Mouse (Mus musculus) cerebellum, postnatal 36 days (tissue): Measurements from ENCODE around the gene Nxnl2.

Experiments
- DNase-seq, 2 experiments: peaks; one replicate each; pipeline ENCODE4 v3.0.0; 2021 to 2022; ENCODE audit warnings: mixed read lengths in 2 of 2

The Nxnl2 gene

DNA sequence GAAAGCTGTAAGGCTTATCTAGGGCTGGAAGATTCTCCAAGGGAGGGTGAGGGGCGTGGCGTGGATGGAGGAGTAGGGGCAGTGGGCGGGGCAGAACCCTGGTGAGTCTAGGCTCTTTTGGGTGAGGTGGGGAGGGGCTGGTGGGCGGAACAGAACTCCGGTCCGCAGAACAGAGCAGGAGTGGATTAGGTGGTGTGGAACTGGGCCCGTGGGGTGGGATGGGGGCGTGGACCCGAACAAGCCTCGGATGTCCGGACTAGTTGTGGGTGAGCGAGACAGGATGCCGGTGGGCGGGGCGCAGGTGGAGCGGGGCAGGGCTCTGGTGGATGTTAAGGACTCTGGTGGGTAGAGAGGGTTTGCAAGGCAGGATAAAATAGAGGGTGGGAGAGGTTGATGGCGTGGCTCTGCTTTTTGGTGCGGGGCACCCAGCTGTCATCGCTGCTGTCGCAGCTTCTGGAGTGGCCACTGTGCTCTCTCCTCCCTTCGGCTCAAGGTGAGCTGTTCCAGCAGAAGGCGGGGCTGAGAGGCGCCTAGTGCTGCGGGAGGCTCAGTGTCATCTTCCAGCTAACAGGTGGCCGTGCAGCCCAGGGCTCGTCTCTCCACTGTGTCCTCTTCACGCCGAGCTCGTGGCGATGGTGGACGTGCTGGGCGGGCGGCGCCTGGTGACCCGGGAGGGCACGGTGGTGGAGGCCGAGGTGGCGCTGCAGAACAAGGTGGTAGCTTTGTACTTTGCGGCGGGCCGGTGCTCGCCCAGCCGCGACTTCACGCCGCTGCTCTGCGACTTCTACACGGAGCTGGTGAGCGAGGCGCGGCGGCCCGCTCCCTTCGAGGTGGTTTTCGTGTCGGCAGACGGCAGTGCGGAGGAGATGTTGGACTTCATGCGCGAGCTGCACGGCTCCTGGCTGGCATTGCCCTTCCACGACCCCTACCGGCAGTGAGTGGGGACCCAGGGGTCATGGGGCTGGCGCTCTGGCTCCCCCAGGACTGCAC is at the start of gene Nxnl2:
Gene Nxnl2 (plus strand): TSS at position 332 of the 990 bp plus-strand sequence.
- DNase-seq: peak; percentile 12 to 21

- DNase-seq: no peak
These were observed 48.9 kb upstream of the Nxnl2 start for GRCm38 (mm10) chr13:51121966-51122365.

GRCm38 (mm10) chr13:51122771-51123170 is 48.1 kb upstream of the Nxnl2 start:
- DNase-seq: no peak

DNA sequence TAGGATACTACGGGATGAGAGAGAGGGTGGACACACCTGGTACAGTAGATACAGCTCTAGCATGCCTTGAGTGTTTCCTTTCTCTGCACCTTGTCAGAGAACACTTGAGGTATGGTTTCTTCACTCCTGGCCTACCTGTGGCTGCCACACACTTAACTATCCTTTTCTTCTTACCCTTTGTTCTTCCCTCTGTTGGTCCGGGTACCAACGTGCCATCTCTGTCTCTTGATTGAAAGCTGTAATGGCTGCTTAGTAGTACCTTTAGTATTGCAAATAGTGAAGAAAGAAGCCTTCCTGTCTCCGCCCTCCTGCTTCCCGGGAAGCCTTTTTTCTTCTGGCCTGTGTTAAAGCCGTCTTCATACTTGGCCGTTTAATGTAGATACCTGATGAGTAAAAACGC is 45.5 kb upstream of the Nxnl2 start:
- no peak for DNase-seq

DNA sequence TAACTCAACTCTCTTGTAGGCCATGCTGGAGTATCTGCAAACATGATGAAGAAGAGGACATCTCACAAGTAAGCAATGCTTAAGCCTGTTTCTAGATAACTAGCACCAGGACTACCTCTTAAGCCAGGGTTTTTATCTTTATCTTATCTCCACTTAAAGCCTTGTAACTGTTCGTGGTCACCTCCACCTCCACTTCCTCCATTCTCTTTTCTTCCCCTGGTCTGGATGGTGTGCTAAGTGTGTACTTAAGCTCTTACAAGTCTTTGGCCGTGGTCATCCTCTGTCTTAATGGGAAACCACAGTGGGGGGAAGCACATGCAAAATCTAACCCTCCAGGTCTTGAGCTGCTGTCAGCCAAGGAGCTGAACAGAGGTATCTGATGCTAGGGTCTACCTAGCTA is 42.9 kb upstream of the Nxnl2 start:
- no peak for DNase-seq

DNA sequence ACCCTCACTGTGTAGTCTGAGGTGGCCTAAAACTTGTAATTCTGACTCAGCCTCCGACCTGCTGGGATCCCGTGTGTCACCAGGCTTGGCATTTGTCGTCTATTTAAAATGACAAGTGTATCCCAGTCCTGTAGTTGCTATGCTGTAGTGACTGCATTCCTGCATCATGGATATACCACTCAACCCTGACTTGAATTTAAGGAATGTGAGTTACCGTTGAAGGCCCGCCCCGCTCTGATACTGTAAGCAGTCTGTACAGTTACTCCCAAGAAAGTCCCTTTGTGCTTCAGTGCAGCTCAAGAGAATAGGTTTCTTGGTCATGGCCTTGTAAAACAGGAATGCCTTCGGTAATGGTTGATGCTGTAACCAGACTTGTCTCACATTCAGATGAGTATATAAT is 42.4 kb upstream of the Nxnl2 start:
- no peak for DNase-seq

DNA sequence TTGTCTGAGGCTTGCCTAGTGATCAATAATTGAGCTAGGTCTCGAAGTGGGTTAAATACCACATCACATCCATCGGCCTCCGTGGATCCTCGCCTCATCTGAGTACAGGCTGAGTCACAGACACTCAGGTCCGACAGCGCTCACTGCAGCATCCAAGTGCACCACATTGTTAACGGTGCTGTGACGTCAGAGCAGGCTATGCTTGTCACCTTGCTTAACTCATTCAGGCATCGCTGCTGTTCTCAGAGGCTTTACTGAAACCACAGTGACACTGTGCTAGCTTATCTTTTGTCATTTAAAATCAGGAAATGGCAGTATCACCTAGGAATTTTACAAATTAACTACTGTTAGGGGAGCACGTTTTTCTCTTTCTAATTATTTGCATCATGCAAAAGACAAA is 39.6 kb upstream of the Nxnl2 start:
- no peak for DNase-seq

DNA sequence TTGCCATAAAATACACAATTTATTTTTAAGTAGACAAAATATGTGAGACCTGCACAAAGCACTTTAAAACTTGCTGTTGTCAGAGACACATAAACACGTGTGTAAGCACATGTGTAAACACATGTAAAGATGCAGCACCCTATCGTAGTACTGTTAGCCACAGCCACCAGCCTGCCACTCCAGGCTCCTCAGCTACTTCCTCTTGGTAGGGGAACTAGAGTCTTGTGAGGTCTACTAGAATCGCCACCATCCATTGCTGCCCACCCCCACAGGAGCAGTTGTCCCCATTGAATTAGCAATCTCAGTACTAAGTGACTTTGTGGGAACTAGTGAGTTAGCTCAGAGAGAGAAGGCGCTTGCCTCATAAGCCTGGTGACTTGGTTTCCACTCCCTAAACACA is 34.5 kb upstream of the Nxnl2 start:
- DNase-seq: no peak

DNA sequence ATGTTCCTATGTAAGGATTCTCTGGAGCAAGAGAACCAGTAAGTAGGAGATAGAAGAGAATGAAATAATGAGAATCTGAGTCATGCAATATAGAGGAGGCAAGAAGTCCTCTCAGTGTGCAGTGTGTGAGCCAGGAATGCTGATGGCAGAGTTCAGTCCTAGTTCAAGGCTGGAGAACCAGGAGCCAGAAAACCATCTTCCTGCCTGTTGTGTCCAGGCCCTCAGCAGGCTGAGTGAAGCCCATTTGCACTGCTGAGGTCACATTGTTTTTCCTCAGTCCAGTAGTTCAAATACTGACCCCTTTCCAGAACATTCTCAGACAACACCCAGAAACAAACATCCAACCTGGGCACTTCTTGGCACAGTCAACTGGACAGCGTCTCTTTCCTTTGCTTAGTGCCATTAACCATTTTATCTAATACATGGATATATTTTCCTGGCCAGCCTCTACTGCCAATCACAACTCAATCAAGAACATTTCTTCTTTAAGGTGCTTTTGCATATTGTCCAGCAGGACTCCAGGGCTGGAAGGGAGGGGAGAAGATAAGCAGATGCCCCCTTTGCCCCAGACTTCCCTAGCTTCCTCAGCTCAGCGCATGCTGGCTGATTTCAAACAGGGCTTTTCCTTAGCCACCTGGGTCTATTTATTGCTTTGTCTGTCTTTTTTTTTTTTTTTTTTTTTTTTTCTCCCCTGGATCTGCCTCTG is 33.7 kb upstream of the Nxnl2 start:
- no peak for DNase-seq

DNA sequence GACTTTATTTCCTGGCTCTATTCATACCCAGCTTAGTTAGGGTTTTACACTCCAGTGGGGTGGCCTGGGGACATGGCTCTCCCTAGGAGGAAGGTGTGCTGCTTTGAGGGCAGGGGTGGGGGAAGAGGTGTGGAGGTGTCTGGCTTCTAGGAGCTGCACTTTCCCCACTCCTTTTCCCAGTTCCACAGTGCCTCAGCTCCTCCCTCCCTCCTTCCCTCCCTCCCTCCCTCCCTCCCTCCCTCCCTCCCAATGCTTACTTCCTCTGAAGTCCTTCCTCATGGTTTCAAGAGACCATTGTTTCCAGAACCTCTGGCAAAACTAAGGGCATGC is 33.2 kb upstream of the Nxnl2 start:
- DNase-seq: no peak

DNA sequence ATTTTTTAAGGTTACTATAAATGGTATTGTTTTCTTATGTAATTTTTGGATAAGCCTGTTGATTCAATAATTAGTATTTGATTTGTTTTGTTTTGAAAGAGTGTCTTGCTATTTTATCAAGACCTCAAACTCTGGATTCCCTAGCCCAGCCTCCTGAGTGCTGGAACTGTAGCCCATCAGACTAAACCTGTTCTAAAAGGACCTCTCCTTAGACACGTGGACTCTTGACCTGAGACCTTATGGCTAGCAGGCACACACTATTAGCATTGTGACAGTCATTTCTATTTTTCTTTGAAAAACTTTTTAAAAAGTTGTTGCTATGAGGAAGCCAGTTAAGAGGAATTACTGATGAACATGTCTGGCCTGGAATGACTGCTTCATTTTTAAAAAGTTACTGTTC is 23.7 kb upstream of the Nxnl2 start:
- DNase-seq: no peak

DNA sequence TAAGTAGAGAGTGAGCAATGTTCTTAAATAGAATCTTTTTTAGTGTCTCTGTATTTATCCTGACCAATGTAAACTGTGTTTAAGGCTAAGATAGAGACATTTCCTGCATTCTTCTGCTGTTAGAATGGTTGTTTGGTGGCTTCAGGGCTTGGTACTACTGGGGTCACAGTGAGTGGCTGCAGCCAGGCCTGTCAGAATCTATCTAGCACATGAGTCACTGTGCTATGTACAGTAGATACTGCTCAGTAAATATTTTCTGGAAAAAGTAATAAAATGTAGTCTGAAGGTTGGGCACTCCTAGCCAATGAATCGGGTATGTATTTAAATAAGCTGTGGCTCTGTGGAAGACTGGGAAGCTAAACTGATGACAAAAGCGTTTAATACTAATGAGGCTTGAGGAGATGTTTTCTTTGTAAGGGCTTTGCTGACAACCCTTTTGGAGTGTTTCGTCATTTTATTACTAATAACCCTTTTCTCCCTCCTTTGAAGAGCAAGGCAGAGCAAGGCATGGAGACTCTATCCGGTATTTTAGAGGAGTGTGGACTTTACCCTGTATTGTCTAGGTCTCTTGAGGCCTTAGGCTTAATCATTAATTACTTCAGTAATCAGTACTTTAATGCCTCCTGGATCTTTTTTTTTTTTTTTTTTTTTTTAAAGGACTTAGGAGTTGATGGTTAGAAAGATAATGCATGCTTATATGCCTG is 17.7 kb upstream of the Nxnl2 start:
- no peak for DNase-seq

DNA sequence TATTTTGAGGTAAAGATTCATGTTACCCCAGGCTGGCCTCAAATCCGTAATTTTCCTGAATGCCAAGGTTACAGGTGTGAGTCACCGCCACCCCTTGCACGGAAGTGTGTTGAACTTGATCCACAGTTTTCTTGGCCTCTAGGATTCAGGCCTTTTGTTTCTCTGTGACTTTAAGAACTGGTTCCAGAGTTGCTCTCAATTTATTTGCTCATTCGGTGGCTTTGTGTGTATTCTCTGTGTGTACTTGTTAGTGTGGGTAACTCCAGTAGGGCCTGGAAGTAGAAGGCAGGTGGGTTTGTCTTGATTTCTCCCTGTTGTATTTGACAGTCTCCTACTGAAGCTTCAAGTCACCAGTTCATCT is 17.2 kb upstream of the Nxnl2 start:
- DNase-seq: no peak

DNA sequence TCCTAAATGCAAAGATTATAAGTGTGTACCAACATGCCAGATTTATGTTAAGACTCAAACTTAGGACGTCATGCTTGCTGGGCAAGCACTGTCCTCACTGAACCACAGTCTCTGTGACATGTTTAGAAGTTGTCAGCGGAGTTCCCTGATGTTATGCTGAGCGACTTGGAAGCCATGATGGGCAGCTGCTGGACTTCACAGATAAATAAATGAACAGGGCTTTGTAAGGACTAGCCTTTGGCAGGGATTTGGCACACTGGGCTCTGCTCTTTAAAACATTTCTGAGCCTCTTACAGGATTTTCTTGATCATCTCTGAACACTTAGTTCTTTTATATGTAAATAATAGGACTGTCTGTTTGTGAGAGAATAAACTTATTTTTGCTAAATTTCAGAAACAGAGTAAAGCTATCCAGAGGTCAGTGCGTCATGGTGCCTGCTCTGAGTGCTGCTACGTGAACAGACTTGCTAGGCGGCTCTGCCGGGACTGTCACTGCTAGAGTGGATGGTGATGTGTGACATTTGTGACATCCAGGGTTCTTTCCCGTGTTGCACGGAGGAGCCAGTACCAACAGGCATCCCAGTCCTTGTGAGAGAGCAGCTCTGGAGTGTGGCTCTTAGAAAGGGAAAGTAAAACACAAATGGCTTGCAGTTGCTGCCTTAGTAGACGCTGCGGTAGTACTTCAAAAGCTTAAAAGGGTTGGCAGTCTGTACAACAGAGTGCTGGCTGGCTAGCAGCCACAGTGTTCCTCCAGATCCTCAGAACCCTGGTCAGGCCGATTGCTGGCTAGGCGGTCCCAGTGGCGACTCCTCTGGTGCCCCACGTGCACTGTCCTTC is 15.4 kb upstream of the Nxnl2 start:
- DNase-seq: no peak

GRCm38 (mm10) chr13:51156014-51156386 is 14.8 kb upstream of the Nxnl2 start:
- no peak for DNase-seq

GRCm38 (mm10) chr13:51157291-51157690 is 13.5 kb upstream of the Nxnl2 start:
- no peak for DNase-seq

DNA sequence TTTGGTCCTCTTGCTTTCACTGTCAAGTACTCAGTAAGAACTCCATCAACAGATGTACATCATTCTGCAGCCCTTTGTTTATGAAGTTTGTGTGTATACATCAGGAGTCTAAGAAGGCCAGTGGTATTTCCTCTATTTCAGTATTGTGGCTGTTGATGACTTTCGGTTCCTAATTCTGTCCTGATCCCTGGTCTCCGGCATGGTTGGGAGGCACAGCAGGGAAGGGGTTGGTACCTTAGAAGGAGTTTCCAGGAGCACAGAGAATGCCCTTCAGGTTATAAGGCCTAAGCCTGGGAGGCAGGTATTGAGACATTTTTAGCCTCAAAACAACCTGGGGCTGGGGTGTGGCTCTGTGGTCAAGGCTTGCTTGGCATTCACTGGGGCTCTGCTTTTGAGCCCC is 9.2 kb upstream of the Nxnl2 start:
- no peak for DNase-seq

- no peak for DNase-seq
These were observed 8.6 kb upstream of the Nxnl2 start for GRCm38 (mm10) chr13:51162246-51162645.

DNA sequence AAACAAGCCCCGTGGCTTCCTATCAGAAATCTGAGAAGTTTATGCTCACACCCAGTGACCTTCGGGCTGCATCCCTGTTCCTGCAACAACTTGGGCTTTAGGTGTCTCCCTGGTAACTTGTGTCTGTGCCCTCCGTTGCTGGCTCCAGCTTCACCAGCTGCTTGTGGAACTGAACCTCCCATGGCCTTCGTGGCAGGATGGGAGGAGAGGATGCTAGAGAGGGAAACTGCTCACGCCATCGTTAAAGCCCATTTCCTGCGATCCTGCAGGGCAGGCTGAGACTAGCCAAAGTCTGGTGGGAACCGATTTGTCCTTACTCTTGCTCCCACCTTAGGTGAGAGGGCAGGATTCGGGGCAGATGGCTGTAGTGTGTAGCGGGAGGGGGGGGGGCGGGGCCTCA is 4.1 kb upstream of the Nxnl2 start:
- no peak for DNase-seq

GRCm38 (mm10) chr13:51170215-51170614 is 607 bp upstream of the Nxnl2 start:
- no peak for DNase-seq

DNA sequence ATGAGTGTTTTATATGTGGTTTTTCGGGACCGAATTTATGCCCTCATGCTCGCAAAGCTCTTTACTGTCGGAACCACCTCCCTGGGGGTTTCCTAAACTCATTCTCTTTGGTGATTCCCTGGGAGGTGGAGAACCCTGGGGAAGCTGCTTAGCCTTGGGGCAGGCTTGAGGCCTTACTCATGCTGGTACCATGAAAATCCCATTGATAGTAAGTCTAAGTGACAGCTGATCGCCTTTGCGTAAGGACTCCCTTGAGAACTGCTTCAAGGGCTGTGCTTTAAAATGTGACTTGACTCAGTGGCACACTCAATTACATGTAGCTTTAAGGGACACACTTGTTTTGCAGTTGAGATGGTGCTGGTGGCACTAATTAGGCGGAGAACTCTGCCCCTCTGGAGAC is 1.8 kb downstream of the Nxnl2 start:
- DNase-seq: no peak

GRCm38 (mm10) chr13:51178932-51179331 is 8.1 kb downstream of the Nxnl2 start:
- no peak for DNase-seq

GRCm38 (mm10) chr13:51179362-51179761 is 8.5 kb downstream of the Nxnl2 start:
- no peak for DNase-seq
